Mouse (Mus musculus) embryonic facial prominence, embryonic 11.5 days (tissue): ENCODE data around the gene Gnb1. TPM values are rescaled to one million over a fixed set of nuclear protein-coding genes. Genes with fewer than 3 reads are reported as not detected.

Source experiments
- ATAC-seq: fragments of 200-750 bp; cut with Nextera tagmentation; replicated peaks from 2 replicates; pipeline ENCODE4 v1.8.0; 2017; ENCODE audit warnings: low read depth; ENCODE audit not compliant: insufficient number of reproducible peaks, low FRiP score, low TSS enrichment
- DNase-seq: peaks from one replicate; pipeline ENCODE4 v3.0.0-alpha.2; 2015; ENCODE audit warnings: low spot score
- H3K27ac ChIP-seq: fragments of 300-500 bp; sonication (generic); replicated peaks from 2 replicates; pipeline ENCODE4 v1.5.1; 2014; ENCODE audit warnings: mild to moderate bottlenecking, low read depth, low read length, control low read depth
- H3K27me3 ChIP-seq: fragments of 300-500 bp; sonication (generic); 2 replicates; pipeline ENCODE4 v1.6.1; 2014; ENCODE audit warnings: mild to moderate bottlenecking, low read length, moderate library complexity, mixed read lengths; ENCODE audit not compliant: control insufficient read depth, insufficient read depth
- H3K36me3 ChIP-seq: fragments of 300-500 bp; sonication (generic); replicated peaks from 2 replicates; pipeline ENCODE4 v1.6.1; 2014; ENCODE audit warnings: low read depth, mild to moderate bottlenecking, low read length, moderate library complexity, mixed read lengths; ENCODE audit not compliant: control insufficient read depth, insufficient read depth
- H3K4me1 ChIP-seq: fragments of 300-500 bp; sonication (generic); 2 replicates; pipeline ENCODE4 v1.6.1; 2014; ENCODE audit warnings: low read length, mixed read lengths; ENCODE audit not compliant: control insufficient read depth, insufficient read depth
- H3K4me2 ChIP-seq: fragments of 300-500 bp; sonication (generic); 2 replicates; pipeline ENCODE4 v1.6.1; 2014; ENCODE audit warnings: low read depth, mild to moderate bottlenecking, control low read depth, low read length, moderate library complexity
- H3K4me3 ChIP-seq: fragments of 300-500 bp; sonication (generic); 2 replicates; pipeline ENCODE4 v1.5.1; 2014; ENCODE audit warnings: low read depth, low read length, control low read depth
- H3K9ac ChIP-seq: fragments of 300-500 bp; sonication (generic); replicated peaks from 2 replicates; pipeline ENCODE4 v1.6.1; 2014; ENCODE audit warnings: mild to moderate bottlenecking, control low read depth, low read length
- H3K9me3 ChIP-seq: fragments of 300-500 bp; sonication (generic); replicated peaks from 2 replicates; pipeline ENCODE4 v1.6.1; 2016; ENCODE audit warnings: mild to moderate bottlenecking, low read length, inconsistent platforms, mixed read lengths; ENCODE audit not compliant: control insufficient read depth
- WGBS: fragments of 180-500 bp; shearing (Covaris S2); extraction: QIAGEN DNeasy Blood & Tissue Kit; methylation state at CpG from one replicate; pipeline ENCODE4 v1.1.7; 2014; 5-methylcytosine and 5-hydroxymethylcytosine counted together
- polyA plus RNA-seq: library from polyadenylated mRNA; unstranded; fragments of >200 nt; fragmentation: Nextera tagmentation; extraction: Ambion mirVana; gene quantifications from 2 replicates; pipeline ENCODE4 v1.2.1, GENCODE M21; 2014

Gnb1 gene
- polyA plus RNA-seq, 1 experiment from 2014 or later = 691 TPM

DNA sequence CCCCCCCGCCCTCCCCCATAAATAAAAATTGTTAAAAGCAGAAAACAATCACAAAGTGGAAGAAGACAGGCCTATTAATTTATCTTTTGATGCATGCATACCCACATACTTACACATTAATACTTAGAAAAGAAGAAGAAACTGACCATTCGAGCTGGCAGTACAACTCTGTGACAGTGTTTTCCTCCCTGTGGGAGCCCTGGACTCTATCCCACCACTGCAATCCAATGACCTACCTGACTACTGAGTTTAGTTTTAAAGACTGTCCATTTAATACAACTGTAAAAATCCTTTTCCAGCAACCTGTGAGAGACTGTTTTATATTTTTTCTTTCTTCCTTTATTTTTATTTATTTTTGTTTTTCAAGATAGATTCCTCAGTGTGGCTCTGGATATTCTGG, 10.0 kb downstream of the Gnb1 start:
- Histone ChIP-seq H3K27ac (no peak overlapping the region), H3K9me3 (no peaks in the 10 kb centered on the region)
- no peak for ATAC-seq

DNA sequence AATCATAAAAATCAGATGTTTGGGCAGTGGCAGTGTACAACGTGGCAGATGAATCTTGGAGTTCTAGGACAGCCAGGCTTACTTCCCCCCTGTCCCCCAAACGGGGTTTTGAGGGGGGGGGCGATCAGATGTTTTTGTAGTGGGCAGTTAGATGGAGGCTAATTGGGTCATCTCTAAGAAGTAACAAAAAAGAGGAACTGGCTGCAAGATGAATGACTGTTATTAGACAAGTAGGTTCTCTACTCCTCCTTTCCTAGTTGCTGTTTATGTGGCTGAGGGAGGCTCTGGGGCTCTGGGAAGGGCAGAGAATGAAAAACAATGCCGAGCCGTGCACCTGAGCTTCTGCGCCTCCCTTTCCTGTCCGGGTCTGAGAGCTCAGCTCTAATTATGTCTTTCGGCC, 13.9 kb downstream of the Gnb1 start:
- H3K27me3 ChIP-seq = no peaks in the 10 kb centered on the region
- ATAC-seq (no peak), DNase-seq (no peak)
- no peaks in the 10 kb centered on the region for H3K4me1 ChIP-seq
- no peak overlapping the region for H3K27ac ChIP-seq
- H3K4me3 ChIP-seq = no peak overlapping the region
- no peaks in the 10 kb centered on the region for H3K36me3 ChIP-seq
- H3K9ac ChIP-seq = no peak overlapping the region
- H3K9me3 ChIP-seq = no peaks in the 10 kb centered on the region
- WGBS = 69% methylated on average over 8 of the region's 8 CpGs
- H3K4me2 ChIP-seq = no peak overlapping the region

More for the DNA sequence above, 10.0 kb downstream of the Gnb1 start:
- WGBS = 87% methylated on average over 2 of the region's 2 CpGs
- Histone ChIP-seq H3K4me1 (no peaks in the 10 kb centered on the region), H3K9ac (no peak overlapping the region), H3K4me2 (no peak overlapping the region), H3K4me3 (no peak overlapping the region), H3K27me3 (no peaks in the 10 kb centered on the region), H3K36me3 (no peaks in the 10 kb centered on the region)
- DNase-seq = no peak

DNA sequence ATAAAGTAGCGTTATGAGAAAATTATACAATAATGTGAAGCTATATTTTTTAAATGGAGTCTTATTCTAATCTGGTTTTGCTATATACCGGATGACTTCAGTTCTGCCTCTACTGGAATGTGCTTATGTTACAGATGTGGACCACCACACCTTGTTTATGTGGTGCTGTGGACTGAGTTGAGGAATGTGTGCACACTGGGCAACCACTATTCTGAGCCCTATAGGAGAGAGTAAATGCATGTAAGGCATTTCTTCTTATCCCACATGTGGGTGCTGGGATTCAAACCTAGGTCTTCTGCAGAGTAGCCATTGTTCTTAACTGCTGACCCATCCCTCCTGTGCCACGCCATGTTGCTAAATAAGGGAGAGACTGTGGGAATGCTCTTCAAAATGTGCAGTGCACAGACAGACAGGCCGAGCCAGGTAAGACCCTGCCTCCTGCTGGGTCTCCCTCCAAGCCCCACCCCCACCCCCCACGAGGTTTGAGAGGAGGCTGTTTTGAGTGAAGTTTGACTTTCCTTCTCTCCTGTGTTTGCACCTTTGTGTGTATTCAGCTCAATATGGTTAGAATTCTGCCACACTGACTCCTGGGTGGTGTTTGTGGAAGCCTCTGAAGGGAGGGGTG, 14.6 kb downstream of the Gnb1 start:
- Histone ChIP-seq H3K27ac (no peak overlapping the region), H3K9ac (no peak overlapping the region), H3K36me3 (no peaks in the 10 kb centered on the region), H3K27me3 (no peaks in the 10 kb centered on the region), H3K4me2 (no peak overlapping the region), H3K9me3 (no peaks in the 10 kb centered on the region), H3K4me1 (no peaks in the 10 kb centered on the region), H3K4me3 (no peak overlapping the region)
- ATAC-seq (no peak; the same call in 1 of the 2 replicates), DNase-seq (no peak)
- WGBS = 95% methylated on average over 5 of the region's 5 CpGs

DNA sequence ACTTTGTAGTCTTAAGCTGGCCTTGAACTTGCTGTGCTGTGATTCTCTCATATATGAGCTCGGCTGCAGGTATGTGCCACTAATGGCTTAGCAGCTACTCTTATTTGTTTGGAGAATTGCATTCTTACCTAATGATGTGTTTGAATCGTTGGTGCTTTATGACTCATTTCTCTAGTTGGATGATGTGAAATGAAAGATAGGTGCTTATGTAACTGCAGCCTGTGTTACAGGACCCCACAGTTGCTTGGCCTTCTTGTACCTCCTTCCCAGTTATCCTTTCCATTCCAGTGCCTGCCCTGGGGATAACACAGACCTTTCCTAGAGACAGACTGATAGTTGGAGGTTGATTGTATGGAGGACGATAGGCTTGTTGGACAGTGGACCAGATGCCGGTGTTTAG, 17.5 kb downstream of the Gnb1 start:
- 92% methylated on average over 4 of the region's 4 CpGs for WGBS
- H3K27ac ChIP-seq = no peak overlapping the region
- ATAC-seq = no peak

DNA sequence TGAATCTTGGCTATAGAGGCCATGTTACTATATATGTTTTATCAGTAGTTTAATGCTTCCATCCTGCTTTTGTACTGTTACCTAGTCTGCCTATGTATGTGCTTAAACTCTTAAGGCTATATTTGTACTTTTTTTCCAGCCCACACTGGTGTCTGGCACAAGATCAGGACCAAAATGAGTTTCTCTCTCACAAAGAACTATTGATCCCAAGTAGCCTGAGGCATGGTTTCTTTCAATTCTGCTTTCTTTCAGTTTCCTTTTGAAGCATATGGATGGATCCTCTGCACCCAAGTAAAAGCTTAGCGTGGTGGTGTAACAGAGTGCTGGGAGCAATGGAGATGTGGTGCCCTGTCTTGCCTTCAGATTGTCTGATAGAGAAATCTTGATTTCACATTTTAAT, 19.8 kb downstream of the Gnb1 start:
- Histone ChIP-seq H3K9ac (no peak overlapping the region), H3K27me3 (no peaks in the 10 kb centered on the region), H3K4me3 (no peak overlapping the region), H3K27ac (no peak overlapping the region), H3K4me1 (no peaks in the 10 kb centered on the region), H3K36me3 (no peaks in the 10 kb centered on the region), H3K4me2 (no peak overlapping the region), H3K9me3 (no peaks in the 10 kb centered on the region)
- 47% methylated on average over 1 of the region's 1 CpGs for WGBS
- ATAC-seq (no peak), DNase-seq (no peak)

More for the DNA sequence above, 17.5 kb downstream of the Gnb1 start:
- no peak overlapping the region for H3K4me2 ChIP-seq
- no peaks in the 10 kb centered on the region for H3K4me1 ChIP-seq
- no peaks in the 10 kb centered on the region for H3K36me3 ChIP-seq
- H3K9me3 ChIP-seq = no peaks in the 10 kb centered on the region
- no peak overlapping the region for H3K4me3 ChIP-seq
- no peak for DNase-seq
- H3K9ac ChIP-seq = no peak overlapping the region
- no peaks in the 10 kb centered on the region for H3K27me3 ChIP-seq

DNA sequence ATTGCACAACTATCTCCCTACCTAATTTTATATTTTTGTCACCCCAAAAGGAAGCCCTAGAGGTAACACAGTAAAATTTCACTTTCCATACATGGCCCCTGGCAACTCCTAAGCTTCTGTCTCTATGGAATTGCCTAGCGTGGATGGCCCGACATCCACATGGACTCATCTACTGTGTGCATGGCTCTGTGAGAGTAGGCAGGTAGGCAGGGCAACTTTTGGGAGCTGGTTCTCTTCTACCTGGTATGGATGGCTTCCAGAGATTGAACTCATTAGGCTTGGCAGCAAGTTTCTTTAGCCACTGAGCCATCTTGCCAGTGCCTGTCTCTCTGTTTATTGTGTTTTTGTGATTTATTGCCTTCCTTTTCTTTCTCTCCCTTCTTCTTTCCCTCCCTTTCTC, 23.6 kb downstream of the Gnb1 start:
- DNase-seq (no peak), ATAC-seq (no peak)
- Histone ChIP-seq H3K4me1 (no peaks in the 10 kb centered on the region), H3K9ac (no peak overlapping the region), H3K9me3 (no peaks in the 10 kb centered on the region), H3K4me3 (no peak overlapping the region), H3K27ac (no peak overlapping the region), H3K4me2 (no peak overlapping the region), H3K36me3 (no peaks in the 10 kb centered on the region), H3K27me3 (no peaks in the 10 kb centered on the region)
- WGBS = 93% methylated on average over 2 of the region's 2 CpGs

DNA sequence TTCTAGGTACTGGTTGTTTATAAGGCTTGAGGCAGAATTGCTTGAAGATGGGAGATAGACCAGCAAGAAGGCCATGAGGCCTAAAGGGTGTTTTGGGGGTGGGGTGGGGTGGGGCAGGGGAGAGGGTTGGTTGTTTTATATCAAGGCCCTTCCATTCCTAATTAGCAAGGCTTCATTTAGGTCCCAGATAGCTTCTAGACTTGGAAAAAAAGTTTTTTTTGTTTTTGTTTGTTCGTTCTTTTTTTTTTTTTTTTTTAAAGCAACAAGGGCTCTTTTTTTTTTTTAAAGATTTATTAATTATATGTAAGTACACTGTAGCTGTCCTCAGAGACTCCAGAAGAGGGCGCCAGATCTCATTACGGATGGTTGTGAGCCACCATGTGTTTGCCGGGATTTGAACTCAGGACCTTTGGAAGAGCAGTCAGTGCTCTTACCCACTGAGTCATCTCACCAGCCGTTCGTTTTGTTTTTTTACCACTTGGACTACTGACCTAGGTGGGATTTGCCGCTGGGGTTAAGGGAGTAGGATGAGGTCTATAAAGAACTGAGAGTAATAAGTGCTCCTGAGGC, 26.9 kb downstream of the Gnb1 start:
- Histone ChIP-seq H3K9ac (no peak overlapping the region), H3K4me3 (no peak overlapping the region), H3K4me2 (no peak overlapping the region), H3K36me3 (no peaks in the 10 kb centered on the region), H3K4me1 (no peaks in the 10 kb centered on the region), H3K27ac (no peak overlapping the region), H3K9me3 (no peaks in the 10 kb centered on the region), H3K27me3 (no peaks in the 10 kb centered on the region)
- 87% methylated on average over 7 of the region's 7 CpGs for WGBS
- DNase-seq (no peak), ATAC-seq (no peak)

DNA sequence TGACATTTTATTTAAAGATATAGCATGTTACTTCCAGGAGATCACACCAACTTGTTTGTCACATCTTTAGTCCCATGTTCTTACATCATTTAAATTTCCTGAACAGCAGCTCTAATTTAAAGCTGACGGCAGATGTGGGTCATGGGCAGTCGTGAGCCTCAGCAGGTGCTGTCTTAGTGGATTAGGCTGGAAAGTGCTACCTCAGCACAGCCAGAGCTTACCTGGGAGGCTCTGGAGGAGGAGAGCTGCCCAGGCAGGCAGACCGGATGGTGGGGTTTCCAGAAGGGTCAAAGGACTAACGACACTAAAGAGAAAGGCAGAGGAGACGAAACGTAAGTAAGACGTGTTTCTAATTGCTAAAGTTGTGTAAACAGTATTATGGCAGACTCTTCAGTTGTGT, 31.2 kb downstream of the Gnb1 start:
- 66% methylated on average over 7 of the region's 7 CpGs for WGBS
- no peaks in the 10 kb centered on the region for H3K4me1 ChIP-seq
- H3K27me3 ChIP-seq = no peaks in the 10 kb centered on the region
- ATAC-seq = no peak
- no peaks in the 10 kb centered on the region for H3K9me3 ChIP-seq
- no peak for DNase-seq
- H3K4me2 ChIP-seq = no peak overlapping the region
- no peak overlapping the region for H3K27ac ChIP-seq
- no peak overlapping the region for H3K9ac ChIP-seq
- H3K4me3 ChIP-seq = no peak overlapping the region
- no peaks in the 10 kb centered on the region for H3K36me3 ChIP-seq
